Mouse (Mus musculus) frontal cortex, postnatal 10 days (tissue): ENCODE data around the gene Gemin7.

ENCODE experiments used
- DNase-seq, 2 experiments: peaks; one replicate each; pipeline ENCODE4 v3.0.0; 2022; ENCODE audit warnings: low spot score in 2 of 2, mixed read lengths in 1 of 2

Gene Gemin7

GRCm38 (mm10) chr7:19577877-19578414, 551 bp upstream of the Gemin7 start:
- DNase-seq = no peak

DNA sequence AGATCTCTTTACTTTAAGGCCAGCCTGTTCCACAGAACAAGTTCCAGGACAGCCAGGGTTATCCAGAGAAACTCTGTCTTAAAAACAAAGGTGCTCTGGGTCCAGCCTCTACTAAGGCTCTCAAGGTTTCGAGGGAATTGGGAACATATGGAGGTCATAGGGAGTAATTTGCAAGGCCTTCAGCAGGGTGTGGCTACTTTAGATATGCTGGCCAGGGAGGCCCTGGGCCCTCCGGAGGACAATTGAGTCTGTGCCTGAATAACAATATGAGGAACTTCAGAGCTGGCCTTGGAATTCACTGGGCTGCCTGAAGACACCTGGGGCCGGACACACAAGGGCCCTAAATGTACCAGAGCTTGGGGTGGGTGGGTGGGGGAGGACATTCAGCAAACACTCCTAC, 1.8 kb downstream of the Gemin7 start:
- DNase-seq = no peak

DNA sequence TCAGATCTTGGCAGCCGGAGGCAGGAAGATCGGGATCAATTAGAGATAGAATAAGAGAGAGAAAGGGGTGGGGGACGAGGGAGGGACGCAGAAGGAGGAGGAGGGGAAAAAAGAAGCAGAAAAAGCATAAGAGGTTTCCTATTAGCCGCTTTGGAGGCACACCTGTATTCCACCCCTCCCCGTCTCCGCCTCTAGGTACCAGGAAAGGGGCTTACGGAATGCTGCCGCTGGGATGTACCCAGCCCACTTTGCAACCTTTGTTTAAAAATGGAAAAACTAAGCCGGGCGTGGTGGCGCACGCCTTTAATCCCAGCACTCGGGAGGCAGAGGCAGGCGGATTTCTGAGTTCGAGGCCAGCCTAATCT, 3.6 kb downstream of the Gemin7 start:
- DNase-seq = no peak

- peak in 1 of 2 experiments; percentile 69 for DNase-seq
Observed at GRCm38 (mm10) chr7:19572926-19573775, 4.2 kb downstream of the Gemin7 start.

- no peak for DNase-seq
Observed at GRCm38 (mm10) chr7:19569647-19570046, 7.7 kb downstream of the Gemin7 start.

DNA sequence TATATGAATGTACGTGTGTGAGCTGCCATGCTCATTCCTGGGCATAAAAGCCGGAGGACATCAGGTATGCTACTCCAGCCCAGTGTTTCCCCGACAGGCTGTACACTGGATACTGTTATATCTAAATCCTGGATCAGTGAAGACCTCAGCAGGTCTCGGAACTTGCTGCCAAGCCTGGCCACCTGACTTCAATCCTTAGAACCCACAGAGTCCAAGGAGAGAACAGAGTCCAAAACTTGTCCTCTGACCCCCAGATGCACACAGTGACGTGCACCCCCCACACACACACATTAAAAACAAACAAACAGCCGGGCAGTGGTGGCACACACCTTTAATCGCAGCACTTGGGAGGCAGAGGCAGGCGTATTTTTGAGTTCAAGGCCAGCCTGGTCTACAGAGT, 10.0 kb downstream of the Gemin7 start:
- DNase-seq = no peak

DNA sequence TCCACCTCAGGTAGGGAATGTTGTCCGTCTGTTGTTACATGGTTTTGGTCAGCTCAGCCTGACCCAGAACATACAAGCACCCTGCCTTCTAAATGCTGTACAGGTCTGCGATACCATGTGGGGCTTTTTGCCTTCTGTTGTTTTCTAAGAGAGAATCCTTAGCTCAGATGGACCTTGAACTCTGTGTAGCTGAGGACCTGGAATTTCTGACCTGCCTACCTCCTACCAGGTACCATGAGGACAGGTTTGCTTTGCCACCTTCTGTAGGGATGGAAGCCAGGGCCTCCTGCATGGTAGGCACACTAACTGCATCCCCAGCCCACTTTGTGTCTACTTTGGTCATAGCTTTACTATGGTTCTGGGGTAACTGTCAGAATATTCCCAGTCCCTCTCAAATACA, 11.6 kb downstream of the Gemin7 start:
- DNase-seq = no peak

- no peak for DNase-seq
Observed at GRCm38 (mm10) chr7:19564455-19564854, 12.9 kb downstream of the Gemin7 start.

DNA sequence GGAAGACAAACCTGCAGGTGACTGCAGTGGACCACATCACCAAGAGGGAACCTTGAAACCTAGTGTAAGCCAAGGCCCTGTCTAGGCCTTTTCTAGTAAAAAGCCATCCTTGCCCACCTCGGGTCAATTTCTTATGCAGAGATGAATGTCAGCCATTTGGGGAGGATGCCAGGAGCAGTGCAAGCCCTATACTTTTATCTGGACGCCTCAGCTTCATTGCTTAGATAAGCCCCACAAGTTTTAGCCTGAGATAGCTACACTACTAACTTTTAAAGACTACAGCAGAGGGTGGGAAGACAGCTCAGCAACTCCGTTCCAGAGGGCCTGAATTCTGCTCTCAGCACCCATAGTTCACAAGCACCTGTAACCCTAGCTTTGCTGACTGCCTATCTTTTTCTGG, 13.5 kb downstream of the Gemin7 start:
- no peak for DNase-seq

- DNase-seq = no peak
Observed at GRCm38 (mm10) chr7:19562643-19563410, 14.6 kb downstream of the Gemin7 start, which contains the start of gene Ppp1r37. TSS of gene Ppp1r37 (minus strand) at chr7:19563076.

DNA sequence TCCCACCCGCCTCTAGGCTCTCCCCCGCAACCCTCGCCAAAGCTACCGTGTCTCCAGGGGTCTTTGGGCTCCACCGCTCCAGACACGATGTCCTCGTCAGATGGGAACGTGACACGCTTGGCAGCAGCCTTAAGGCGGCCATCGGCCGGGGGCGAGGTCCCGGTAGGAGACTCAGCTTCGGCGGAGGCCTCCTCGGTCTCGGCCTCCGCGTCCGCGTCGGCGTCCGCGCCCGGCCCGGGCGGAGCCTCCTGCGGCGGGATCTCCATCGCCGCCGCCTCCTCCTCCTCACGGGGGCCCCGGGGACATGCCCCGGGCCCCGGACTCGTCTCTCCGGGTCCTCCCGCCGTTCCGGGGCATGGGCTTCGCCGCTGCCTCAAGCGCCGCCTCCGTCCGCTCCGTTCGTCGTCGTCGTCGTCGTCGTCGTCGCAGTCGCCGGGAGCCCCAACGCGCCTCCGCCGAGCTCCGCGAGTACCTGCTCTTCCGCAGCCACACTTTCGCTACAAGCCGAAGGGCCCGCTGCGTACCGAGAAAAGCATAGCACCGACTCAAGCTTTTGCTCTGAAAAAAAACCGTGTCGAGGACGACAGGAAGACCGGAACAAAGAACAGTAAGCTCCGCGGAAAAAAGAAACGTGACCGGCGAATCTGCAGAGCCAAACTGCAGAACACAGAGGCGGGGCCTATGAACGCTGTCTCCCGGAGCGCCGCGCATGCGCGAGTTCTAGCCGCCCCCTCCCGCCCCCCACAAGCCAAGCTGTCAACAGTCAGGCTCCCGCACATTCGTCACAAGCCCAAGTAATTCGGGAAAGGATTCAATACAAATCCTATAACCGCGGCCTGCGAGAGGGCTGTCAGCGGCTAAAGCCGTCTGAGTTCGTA, 15.4 kb downstream of the Gemin7 start:
- DNase-seq = peak; percentile 66 to 87

DNA sequence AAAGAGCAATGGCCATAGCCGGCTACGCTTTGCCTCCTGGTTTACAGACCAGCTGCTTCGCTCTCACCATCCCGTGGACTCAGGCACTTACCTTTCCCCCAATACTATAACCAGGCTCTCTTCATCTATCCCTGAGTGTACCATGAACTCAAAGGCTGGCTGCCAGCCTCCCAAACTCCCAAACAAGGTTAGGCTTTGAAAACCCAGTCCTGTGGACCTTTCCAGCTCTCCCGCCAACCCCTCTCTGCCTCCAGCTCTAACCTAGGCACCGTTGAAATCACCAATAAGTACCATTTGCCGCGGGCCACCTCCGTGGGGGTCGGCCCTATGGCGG, 16.0 kb downstream of the Gemin7 start:
- no peak for DNase-seq

DNA sequence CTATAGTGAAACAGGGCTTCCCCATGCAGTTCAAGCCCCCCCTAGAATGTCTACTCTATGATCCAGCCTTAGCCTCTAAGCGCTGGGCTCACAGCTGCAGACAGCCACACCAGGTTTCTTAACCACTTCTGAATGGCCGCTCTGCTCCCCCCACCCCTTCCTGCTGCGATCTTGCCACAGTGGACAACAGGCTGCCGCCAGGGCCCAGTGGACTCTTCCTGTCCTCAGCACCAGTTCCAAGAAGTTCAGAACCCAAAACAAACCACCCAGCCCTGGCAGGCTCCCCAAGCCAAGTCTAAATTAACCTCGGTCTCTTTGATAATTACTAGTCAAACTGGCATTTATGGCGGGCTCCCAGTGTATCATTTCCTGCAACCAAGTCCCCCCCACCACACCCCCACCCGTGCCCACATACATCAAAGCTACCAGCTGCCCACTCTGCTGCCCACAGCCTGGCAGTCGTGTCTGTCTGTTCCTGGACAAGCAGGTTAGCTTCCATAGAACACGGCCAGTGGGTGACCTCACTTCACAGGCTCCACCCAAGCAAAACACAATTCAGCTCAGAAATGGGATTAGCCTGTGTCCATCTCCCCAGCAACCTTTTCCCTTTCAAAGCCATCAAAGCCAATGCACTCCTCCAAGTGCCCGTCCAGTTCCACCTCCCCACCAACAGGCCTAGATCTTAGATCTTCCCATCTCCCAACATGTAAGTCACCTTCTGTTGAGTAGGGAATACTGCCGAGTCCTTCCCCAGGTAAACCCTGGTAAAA, 16.7 kb downstream of the Gemin7 start:
- DNase-seq = no peak

DNA sequence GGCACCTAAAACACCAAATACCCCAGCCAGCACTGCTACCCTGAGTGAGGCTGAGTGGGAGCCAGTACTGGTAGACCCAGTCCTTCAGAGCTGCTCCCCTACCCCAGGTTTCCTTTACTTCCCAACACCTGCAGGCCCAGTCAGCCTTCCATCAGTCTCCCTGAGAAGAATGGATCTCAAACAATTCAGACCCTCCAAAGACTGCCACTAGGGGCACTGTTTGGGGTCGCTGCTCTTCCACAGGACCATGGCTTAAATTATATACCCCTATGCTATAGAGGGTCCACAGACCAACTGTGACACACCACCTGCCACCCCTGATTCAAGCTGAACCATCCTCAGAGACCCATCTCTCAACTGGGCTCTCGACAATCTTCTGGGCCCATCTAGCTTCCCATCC, 18.4 kb downstream of the Gemin7 start:
- DNase-seq = no peak

GRCm38 (mm10) chr7:19557982-19558900, 19.2 kb downstream of the Gemin7 start:
- DNase-seq = no peak

DNA sequence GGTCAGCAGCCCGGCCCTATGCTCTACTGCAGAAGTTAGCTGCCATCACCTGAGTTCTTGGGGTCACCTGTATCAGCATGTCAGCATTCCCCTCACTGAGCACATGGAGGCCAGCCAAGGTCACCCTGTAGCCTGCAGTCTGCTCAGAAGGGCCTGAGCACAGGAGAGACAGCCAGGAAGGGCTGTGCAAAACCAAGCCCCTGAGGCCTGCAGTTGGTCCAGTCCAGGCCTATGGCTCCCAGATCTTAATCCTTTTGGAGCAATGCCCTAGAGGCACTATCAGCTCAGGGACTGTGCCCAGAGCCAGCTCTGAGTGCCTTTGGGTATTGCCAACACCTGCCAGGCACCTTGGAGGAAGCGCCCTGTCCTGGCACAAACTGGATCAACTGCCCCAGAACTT, 20.3 kb downstream of the Gemin7 start:
- DNase-seq = no peak

DNA sequence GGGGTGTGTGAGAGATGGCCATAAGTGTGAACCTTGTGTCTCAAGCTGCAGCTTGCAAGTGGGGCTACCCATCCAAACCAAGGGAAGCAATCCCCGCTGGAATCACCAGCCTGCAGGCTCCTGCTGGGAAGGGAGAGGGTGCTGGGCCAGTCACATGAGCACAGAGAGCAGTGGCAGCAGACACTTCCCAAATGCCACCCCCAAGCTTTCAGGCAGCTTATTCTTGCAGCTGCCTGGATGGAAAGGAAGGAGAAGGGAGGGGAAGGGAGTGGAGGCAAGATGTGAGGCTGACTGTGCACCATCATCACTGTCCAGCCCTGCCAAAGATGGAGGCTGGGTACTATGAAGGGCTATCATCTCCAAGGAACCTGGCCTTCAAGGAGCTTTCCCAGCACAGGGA, 23.2 kb downstream of the Gemin7 start:
- DNase-seq = no peak

DNA sequence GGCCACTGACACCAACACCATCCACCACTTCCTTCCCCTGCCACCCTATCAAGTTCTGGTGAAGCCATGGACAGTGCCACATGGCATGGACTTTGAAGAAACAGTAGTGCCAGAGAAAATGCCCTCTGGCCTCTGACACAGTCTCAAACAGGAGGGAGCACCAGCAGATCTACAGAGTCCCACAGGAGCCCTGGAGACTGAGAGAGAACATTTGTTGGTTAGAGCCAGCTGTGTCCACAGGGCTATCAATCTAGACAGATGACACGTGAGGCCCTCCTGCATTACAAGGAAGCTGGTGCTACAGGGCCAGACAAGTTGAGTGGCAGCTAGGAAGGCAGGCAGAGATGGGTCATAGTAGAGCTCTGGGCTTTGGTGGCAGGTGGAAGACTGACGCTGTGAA, 25.0 kb downstream of the Gemin7 start:
- no peak for DNase-seq

- DNase-seq = no peak
Observed at GRCm38 (mm10) chr7:19551634-19552033, 25.8 kb downstream of the Gemin7 start.

- DNase-seq = no peak
Observed at GRCm38 (mm10) chr7:19549394-19549793, 28.0 kb downstream of the Gemin7 start.
